Mouse (Mus musculus): ENCODE results near the gene Gm5148. TPM values are rescaled to one million over a fixed set of nuclear protein-coding genes. Genes with fewer than 3 reads are reported as not detected.

Gene Gm5148
- total RNA-seq, 2 experiments from 2014 or later, result 3.2 to 3.9 TPM

DNA sequence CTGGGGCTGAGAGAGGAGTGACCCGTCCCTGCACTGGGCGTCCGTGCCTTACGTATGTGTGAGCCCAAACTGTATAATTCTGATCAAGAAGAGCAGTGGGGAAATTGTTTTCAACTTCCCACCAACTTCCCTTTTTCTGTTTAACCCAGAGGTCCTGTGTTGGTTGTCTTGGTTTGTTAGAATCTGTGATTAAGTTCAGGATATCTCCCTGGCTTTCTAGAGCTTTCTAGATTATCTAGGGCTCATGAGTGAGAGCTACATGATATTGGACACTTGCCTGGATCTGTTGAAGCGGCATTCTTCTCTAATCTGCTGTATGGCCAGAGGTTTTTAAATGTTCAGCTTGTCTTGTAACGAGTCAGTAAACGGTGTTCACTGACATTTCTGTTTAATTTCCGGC is 30.7 kb downstream of the Gm5148 start:
- no peak for DNase-seq (ENCODE audit: low spot score in 2 of 2)

DNA sequence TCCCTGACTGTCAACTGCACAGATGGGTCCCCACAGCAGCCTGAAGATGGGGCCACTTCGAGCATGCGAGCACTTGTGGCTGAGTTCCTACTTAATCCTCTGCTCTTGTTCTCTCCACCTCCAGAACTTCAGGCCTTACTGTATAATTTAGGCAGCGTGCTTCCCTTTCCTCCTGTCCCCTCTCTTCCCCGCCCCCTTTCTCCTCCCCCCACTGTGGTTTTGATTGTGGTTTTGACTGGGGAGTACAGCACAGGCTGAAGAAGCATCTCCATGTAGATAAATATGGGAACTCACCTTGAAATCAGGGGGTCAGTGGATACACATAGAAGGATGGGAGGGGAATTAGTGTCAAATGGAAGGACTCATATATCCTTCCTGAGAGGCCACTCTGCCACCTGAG is 31.3 kb downstream of the Gm5148 start:
- DNase-seq (ENCODE audit: low spot score in 2 of 2), result no peak

DNA sequence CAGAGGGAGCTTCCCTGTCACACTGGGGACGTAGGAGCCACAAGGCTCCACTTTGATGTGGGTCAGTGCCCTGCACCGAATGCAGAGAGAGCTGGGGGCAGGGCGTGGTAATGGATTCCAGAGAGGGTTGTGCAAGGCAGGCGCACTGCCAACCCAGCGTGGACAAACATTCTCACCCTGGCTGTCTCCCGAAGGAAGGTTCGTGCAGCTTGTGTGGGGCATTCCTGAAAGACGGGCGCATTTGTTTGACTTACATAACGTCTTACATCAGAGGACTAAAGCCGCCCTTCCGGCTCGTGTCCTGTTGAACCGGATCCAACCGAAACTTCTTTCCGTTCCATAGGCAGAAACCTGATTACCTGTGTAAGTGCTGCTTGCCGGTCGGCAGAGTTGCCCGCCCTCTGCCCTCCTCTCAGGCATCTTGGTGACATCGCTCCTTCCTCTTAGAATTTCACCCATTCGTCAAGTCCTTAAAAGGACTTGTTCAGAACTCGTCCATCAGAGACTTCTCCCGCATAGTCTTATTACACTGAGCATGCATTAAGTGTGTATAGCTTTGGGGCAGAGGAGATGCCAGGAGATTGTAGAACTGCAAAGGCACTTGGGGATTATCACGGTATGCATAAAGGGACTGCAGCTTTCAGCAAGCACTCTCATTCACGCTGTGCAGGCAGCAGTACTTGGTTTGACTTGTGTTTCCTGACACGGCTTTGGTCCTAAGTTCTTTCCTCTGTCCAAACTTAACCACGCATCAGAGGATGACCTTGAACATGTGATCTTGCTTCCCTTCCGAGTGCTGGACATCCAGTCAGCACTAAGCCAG is 36.9 kb downstream of the Gm5148 start:
- DNase-seq (ENCODE audit: low spot score in 2 of 2), result peak; percentile 51 to 59

DNA sequence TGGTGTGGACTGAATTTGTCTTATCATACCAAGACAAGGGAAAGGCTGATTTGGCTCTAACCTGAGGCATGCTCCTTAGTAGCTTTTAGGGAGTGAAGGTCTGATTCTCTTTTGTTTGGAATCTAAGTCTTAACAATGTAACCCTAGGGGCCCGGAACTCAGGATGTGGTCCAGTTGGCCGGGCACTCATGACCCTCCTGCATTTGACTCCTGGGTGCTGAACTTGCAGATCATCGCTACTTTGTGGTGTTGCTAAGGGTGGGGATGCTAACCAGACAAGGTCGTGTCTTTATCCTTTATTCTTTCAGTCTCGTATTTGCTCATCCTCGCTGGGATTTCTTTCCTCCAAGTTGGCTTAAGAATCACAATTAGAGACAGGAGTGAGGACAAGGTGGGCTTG is 37.5 kb downstream of the Gm5148 start:
- DNase-seq (ENCODE audit: low spot score in 2 of 2), result no peak

DNA sequence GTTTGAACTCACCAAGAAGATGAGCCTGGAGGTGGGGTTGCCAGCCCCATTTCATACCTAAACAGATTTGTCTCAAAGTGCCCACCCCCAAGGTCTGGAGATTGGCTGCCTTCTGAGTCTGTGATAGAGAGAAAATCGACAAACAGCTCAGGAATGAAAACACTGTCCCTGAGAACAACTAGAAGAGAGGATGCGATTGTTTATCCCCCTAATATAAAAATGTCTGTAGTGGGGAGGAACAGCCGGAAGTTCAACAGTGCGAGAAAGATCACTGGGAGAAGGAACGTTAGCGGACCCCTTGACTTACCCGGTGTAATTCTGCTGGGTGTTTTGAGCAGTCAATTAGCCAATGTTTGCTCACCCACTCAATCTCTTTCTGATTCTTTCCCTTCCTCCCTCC is 38.1 kb downstream of the Gm5148 start:
- no peak for DNase-seq (ENCODE audit: low spot score in 2 of 2)

DNA sequence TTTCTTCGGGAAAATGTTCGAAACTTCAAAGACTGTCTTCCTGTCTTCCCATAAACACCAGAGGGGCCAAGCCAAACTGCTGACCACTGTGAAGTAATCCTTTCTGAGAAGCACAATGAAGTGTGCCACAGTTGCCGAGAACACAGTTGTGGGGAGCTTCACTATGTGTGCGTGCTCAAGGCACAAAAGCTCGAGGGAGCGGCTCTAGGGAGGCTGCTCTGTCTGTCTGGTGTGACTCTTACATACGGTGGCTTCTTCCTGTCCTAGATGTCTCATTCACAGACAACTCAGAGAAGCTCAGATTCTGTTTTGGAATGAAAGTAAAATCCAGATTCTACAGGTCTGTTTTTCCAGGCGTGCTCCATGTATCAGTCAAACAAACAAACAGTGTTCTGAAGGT is 48.0 kb downstream of the Gm5148 start:
- DNase-seq (ENCODE audit: low spot score in 2 of 2), result no peak

DNA sequence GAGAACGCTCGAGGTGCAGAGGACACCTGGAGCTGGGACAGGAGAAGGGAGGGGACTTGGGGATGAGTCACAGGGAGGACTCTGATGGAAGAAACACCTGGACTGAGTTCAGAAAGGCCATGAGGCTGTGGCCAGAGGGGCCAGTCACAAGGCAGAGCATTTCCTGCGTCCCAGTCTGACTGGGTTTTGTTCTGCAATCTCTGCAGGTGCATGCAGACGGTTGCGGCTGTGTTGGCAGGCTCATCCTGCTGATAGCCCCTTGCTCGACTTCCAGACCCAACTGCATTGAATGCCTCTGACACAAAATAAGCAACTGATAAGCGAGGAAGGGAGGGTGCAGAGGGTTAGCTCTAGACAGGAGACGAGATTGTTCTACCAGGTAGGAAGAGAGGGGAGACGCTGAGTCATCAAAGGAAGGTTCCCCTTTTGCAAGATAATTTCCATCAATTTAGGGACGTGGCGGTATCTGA is 49.2 kb downstream of the Gm5148 start:
- DNase-seq (ENCODE audit: low spot score in 2 of 2), result no peak

DNA sequence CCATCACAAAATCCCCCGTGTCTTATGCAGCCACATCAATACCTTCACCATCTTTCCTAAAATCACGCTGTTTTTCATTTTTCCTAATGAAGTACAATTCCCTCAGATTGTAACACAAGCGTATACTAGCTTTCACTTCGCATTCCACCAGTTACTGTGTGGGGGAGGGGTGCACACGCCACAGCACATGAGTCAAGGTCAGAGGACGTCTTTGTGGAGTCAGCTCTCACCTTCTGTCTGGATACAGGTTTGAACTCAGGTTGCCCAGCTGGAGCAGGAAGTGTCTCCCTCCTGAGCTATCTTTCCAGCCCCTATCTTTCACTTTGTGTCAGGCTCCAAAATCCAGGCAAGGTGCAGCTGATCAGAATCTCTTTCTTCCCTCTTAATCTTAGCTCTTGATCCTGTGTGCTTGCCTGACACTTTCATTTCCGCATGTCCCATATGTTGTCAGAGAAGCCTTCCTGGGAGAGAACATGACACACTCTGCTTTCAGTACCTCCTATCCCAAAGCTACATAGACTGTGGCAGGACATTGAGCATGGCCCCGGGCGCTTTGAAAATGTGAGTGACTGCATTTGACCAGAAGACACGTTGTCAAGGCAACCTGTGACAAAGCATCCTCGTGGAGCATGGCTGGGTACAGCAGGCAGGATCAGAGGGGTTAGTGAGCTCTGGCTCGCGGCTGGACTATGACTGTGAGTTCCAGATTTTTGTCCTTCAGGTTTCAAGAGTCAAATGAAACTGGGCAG is 50.6 kb downstream of the Gm5148 start:
- no peak for DNase-seq (ENCODE audit: low spot score in 2 of 2)

DNA sequence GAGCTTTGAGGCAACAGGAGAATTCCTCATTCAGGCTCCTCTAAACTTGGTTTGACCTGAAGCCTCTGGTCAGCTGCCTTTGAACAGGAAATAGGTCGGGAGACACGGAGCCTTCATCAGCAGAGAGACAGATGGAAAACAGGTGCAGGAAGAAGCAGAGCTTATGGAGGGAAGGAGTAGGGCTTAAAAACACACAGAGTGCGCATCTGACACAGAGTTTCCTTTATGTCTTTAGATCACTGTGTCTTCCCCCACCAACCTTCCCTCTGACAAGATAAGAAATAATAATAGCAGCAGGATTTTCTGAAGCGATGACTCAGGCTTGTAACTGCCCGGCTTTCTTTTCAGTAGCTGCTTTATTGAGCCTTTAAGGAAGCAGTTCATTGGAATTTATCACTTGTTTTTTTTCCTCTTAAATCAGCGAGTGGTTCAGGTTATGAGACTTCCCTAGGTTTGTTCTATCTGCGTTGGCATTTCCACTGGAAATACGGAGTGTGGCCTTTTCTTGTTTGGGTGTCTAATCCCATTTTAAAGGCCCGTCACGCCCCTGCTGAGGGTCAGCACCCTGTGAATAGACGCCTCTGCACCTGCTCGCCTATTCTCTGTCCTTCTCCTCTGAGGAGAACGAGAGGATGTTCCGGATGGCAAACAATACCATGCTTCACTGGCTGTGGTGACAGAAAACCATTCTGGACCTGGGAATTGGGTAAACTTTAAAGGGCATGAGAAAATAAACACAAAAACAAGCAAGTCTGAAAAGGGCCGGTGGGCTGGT is 51.8 kb downstream of the Gm5148 start:
- no peak for DNase-seq (ENCODE audit: low spot score in 2 of 2)

DNA sequence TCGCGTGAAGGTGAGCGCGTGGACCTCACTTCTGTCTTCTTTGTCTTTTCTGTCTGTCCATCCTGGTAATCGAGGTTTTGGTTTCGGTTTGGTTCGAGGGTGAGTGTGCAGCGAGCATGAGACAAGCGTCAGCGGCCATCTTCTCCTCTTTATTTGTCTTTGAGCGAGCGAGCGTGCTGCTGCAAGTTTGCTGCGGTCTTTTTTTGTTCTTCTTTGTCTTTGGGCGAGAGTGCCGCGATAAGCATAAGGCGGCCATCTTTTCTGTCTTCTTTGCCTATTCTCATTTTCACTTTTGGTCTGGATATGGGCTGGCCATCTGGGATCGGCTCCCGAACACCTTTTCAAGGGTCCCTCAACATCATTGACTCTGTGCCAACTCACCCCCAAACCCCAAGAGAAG is 55.2 kb downstream of the Gm5148 start:
- DNase-seq (ENCODE audit: low spot score in 2 of 2), result no peak

DNA sequence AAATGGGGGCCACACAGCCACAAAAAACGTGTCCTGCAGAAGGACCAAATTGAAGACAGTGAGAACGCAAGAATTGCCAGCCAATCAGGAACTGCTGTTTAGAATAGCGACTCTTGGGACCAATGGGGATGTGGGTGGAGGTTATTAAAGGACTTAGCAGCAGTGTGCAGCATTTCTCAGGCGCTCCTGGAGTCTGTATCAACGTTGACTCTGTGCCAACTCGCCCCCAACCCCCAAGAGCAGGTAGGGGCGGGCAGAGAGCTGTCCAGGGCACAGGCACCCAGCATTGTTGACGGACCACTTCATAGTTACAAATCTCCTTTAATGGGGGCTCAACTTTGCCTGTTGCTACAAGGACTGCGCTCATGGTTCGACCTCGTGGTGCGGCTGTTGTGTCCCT is 55.6 kb downstream of the Gm5148 start:
- no peak for DNase-seq (ENCODE audit: low spot score in 2 of 2)

DNA sequence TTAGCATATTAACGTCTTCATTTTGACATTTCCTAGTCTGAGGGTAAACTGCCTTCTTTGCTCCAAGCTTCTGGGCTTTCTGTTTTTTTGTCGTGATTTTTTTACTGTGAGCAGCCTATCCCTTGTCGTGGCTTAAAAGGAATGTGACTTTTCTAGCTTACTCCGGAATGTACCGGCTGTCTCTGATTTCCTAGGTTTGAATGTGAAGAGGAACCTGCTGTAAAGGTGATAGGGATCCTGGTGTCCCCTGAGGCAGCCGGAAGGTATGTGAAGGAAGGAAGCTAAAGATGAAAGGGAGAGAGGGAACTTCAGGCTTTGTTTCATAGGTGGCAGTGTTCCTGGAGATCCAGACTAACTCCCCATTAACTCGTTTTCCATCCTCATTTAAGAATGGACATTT is 56.6 kb downstream of the Gm5148 start:
- DNase-seq (ENCODE audit: low spot score in 2 of 2), result no peak

DNA sequence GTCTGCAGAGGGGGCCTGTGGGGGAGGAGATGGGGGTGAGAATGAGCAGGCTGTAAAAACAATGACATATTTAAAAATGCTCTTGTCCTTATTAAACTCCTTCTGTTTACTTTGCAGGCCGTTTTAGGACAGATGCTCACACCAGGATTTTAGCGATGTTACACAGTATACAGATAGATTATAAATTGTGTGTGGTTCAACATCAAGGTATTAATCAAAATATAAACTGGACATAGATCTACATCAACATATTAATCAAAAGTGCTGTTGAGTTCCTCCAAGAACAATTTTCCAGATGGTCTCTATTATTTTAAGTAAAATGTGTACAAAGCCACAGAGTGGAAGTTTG is 57.2 kb downstream of the Gm5148 start:
- DNase-seq (ENCODE audit: low spot score in 2 of 2), result no peak

DNA sequence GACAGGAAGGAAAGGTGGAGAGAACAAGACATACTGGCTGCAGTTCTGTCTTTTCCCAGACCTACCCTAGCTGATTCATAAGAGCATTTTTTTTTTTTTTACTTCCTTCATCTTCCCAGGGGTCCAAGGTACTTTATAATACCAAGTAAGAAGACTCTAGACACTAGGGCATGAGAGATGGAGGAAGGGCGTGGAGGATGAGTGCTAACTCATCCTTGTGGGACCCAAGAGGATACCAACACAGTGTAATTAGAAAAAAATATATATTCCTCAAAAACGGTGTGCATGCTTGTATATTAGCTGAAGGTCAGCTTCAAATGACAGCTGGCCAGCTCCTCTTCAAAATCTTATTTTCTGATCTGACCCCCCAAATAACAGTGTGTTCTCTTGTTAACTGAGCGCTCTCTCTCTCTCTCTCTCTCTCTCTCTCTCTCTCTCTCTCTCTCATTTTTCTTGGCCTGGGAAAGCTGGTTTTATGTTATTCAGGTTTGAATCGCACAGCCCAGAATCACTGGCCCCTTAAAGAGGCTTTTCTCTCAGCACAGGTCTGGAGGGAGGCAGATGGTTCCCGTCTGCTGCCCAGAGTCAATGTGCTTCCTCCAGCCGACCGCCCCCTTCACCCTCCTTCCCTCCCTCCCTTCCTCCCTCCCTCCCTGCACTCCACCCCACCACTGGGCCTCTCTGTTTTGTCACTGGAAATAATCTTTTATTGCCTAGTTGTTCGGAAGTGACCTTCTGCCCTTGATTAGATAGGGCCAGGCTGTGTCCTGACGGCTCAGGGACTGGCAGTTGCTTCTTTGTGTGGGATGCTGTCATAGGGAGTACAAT is 57.8 kb downstream of the Gm5148 start:
- no peak for DNase-seq (ENCODE audit: low spot score in 2 of 2)

Other genes with a start within 250 kb of the Gm5148 start
- gene Spry1, start 84.5 kb downstream of the Gm5148 start, total RNA-seq (2021), result 1 to 10 TPM; 8.2 to 9.6 TPM

Data from left cerebral cortex, adult 18-20 months (tissue).